Mouse (Mus musculus) kidney, postnatal 0 days (tissue): ENCODE results near the gene C2cd4b. TPM values are rescaled to one million over a fixed set of nuclear protein-coding genes. Genes with fewer than 3 reads are reported as not detected.

Experiments used
- ATAC-seq: fragments of 200-750 bp; cut with Nextera tagmentation; replicated peaks from 2 replicates; pipeline ENCODE4 v1.8.0; 2017; ENCODE audit warnings: low read depth, moderate number of reproducible peaks, moderate TSS enrichment, moderate library complexity; ENCODE audit not compliant: low FRiP score
- DNase-seq: peaks from one replicate; pipeline ENCODE4 v3.0.0-alpha.2; 2016; ENCODE audit warnings: low spot score
- H3K27ac ChIP-seq: fragments of 300-500 bp; sonication (generic); 2 replicates; pipeline ENCODE4 v1.5.1; 2014; ENCODE audit warnings: mild to moderate bottlenecking
- H3K27me3 ChIP-seq: fragments of 300-500 bp; sonication (generic); 2 replicates; pipeline ENCODE4 v1.6.1; 2014; ENCODE audit warnings: low read length, mixed read lengths; ENCODE audit not compliant: insufficient read depth
- H3K36me3 ChIP-seq: fragments of 300-500 bp; sonication (generic); 2 replicates; pipeline ENCODE4 v1.6.1; 2014; ENCODE audit warnings: low read length, mixed read lengths; ENCODE audit not compliant: insufficient read depth
- H3K4me1 ChIP-seq: fragments of 300-500 bp; sonication (generic); replicated peaks from 2 replicates; pipeline ENCODE4 v1.6.1; 2014; ENCODE audit warnings: antibody characterized with exemption, low read length, mixed read lengths; ENCODE audit not compliant: insufficient read depth
- H3K4me2 ChIP-seq: fragments of 300-500 bp; sonication (generic); 2 replicates; pipeline ENCODE4 v1.6.1; 2014; ENCODE audit warnings: mild to moderate bottlenecking, low read length, moderate library complexity, mixed read lengths
- H3K4me3 ChIP-seq: fragments of 300-500 bp; sonication (generic); replicated peaks from 2 replicates; pipeline ENCODE4 v1.5.1; 2014; ENCODE audit warnings: low read depth, low read length
- H3K9ac ChIP-seq: fragments of 300-500 bp; sonication (generic); 2 replicates; pipeline ENCODE4 v1.6.1; 2014; ENCODE audit warnings: low read depth, low read length
- H3K9me3 ChIP-seq: fragments of 300-500 bp; sonication (generic); replicated peaks from 2 replicates; pipeline ENCODE4 v1.6.1; 2016; ENCODE audit warnings: low read length, inconsistent platforms, mixed read lengths
- CTCF ChIP-seq: IDR thresholded peaks from 2 replicates; pipeline ENCODE4 v1.5.1; 2016; ENCODE audit warnings: antibody characterized with exemption, low read depth, mild to moderate bottlenecking, moderate library complexity
- WGBS: fragments of 180-500 bp; shearing (Covaris S2); extraction: QIAGEN DNeasy Blood & Tissue Kit; methylation state at CpG from one replicate; pipeline ENCODE4 v1.1.7; 2014; 5-methylcytosine and 5-hydroxymethylcytosine counted together
- microRNA-seq: library from miRNA; unstranded; fragments of <30 nt; microRNA quantifications from one replicate; pipeline ENCODE4, GENCODE M21; 2016
- polyA plus RNA-seq: library from polyadenylated mRNA; unstranded; fragments of >200 nt; fragmentation: Nextera tagmentation; extraction: Ambion mirVana; gene quantifications from 2 replicates; pipeline ENCODE4 v1.2.1, GENCODE M21; 2015

Gene C2cd4b
- polyA plus RNA-seq, 1 experiment from 2014 or later: 0.54 TPM

GRCm38 (mm10) chr9:67795205-67795675 lies 36.0 kb downstream of the C2cd4b start:
- H3K9ac ChIP-seq: no peak overlapping the region
- 68% methylated on average over 14 of the region's 14 CpGs for WGBS
- H3K27ac ChIP-seq: no peak overlapping the region
- no peak overlapping the region for H3K4me3 ChIP-seq
- no peaks in the 10 kb centered on the region for H3K27me3 ChIP-seq
- H3K4me1 ChIP-seq: no peaks in the 10 kb centered on the region
- ATAC-seq (no peak), DNase-seq (no peak)
- no peaks in the 10 kb centered on the region for H3K9me3 ChIP-seq
- no peak for TF ChIP-seq CTCF
- H3K4me2 ChIP-seq: no peak overlapping the region
- H3K36me3 ChIP-seq: no peaks in the 10 kb centered on the region

- H3K4me1 ChIP-seq: no peaks in the 10 kb centered on the region
- peak; percentile 15 for DNase-seq
- H3K36me3 ChIP-seq: no peaks in the 10 kb centered on the region
- no peak for TF ChIP-seq CTCF
- H3K9ac ChIP-seq: no peak overlapping the region
- WGBS: 29% methylated on average over 14 of the region's 14 CpGs
- no peak overlapping the region for H3K4me2 ChIP-seq
- no peaks in the 10 kb centered on the region for H3K9me3 ChIP-seq
- ATAC-seq: no peak
- no peaks in the 10 kb centered on the region for H3K27me3 ChIP-seq
- no peak overlapping the region for H3K27ac ChIP-seq
- H3K4me3 ChIP-seq: no peak overlapping the region
Measured at GRCm38 (mm10) chr9:67799078-67799819, 40.0 kb downstream of the C2cd4b start.

DNA sequence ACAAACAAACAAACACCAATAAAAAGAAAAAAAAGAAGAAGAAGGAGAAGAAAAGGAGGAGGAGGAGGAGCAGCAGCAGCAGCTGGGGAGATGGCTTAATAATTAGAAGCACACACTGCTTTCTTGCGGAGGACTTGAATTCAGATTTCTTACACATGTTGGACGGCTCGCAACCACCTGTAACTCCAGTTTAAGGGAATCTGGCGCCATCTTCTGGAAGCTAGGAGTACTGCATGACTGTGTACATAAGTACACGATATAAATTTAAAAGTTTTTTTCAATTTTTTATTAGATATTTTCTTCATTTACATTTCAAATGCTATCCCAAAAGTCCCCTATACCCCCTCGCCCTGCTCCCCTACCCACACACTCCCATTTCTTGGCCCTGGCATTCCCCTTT lies 43.0 kb downstream of the C2cd4b start:
- H3K4me3 ChIP-seq: no peak overlapping the region
- TF ChIP-seq CTCF: peak; percentile 77
- ATAC-seq: no peak
- no peaks in the 10 kb centered on the region for H3K4me1 ChIP-seq
- H3K36me3 ChIP-seq: no peaks in the 10 kb centered on the region
- H3K9me3 ChIP-seq: no peaks in the 10 kb centered on the region
- peak; percentile 59 for DNase-seq
- no peak overlapping the region for H3K9ac ChIP-seq
- WGBS: 45% methylated on average over 6 of the region's 6 CpGs
- no peak overlapping the region for H3K27ac ChIP-seq
- no peak overlapping the region for H3K4me2 ChIP-seq
- H3K27me3 ChIP-seq: no peaks in the 10 kb centered on the region

- TF ChIP-seq CTCF: no peak
- Histone ChIP-seq H3K4me2 (no peak overlapping the region), H3K4me3 (no peak overlapping the region), H3K27me3 (no peaks in the 10 kb centered on the region), H3K36me3 (no peaks in the 10 kb centered on the region), H3K9me3 (no peaks in the 10 kb centered on the region), H3K27ac (no peak overlapping the region), H3K9ac (no peak overlapping the region), H3K4me1 (no peaks in the 10 kb centered on the region)
- WGBS: 60% methylated on average over 5 of the region's 5 CpGs
- DNase-seq (no peak), ATAC-seq (no peak)
Measured at GRCm38 (mm10) chr9:67807000-67807399, 47.8 kb downstream of the C2cd4b start.

DNA sequence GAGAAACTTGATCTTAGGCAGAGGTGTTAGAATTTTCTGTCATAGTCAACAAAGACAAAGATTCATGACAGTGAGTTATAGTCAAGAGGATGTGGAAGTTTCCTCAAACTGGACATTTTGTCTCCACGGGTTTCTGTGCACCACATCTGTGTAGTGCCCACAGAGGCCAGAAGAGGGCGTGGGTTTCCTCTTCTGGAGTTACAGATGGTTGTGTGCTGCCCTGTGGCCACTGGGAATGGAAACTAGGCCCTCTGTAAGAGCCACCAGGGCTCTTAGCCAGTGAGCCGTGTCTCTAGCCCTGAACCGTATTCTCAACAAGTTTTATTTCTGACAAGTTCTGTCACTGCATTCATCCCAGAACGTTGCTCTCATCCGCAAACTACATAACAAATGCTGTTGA lies 51.3 kb downstream of the C2cd4b start:
- Histone ChIP-seq H3K4me2 (no peak overlapping the region), H3K9ac (no peak overlapping the region), H3K4me1 (no peaks in the 10 kb centered on the region), H3K4me3 (no peak overlapping the region), H3K9me3 (no peaks in the 10 kb centered on the region), H3K27me3 (no peaks in the 10 kb centered on the region), H3K36me3 (no peaks in the 10 kb centered on the region), H3K27ac (no peak overlapping the region)
- ATAC-seq: no peak
- peak; percentile 36; the same call in 1 of the 2 replicates for TF ChIP-seq CTCF
- no peak for DNase-seq
- 52% methylated on average over 6 of the region's 6 CpGs for WGBS

Small RNA genes lying within 50 kb of the gene (microRNA-seq; reads per million reads assigned to microRNA genes)
- gene Mir7241 (not detected), gene Mir7242 (not detected)

Other genes with a start within 250 kb of the C2cd4b start
- 24.8 and 25.6 TPM in 2 replicates for gene Tln2, start 199.7 kb upstream of the C2cd4b start, polyA plus RNA-seq
- 0.32 and 0.61 TPM in 2 replicates for gene C2cd4a, start 72.9 kb downstream of the C2cd4b start, polyA plus RNA-seq
- gene Vps13c, start 81.0 kb downstream of the C2cd4b start, polyA plus RNA-seq: 3.6 and 3.7 TPM in 2 replicates